Mouse (Mus musculus) gastrocnemius, adult 18-20 months (tissue): ENCODE data around the gene Plekhg6. TPM values are rescaled to one million over a fixed set of nuclear protein-coding genes. Genes with fewer than 3 reads are reported as not detected.

Experiments
- DNase-seq: peaks from one replicate; pipeline ENCODE4 v3.0.0; 2021; ENCODE audit warnings: low spot score
- long read RNA-seq, 2 experiments: library from polyadenylated mRNA; stranded (forward); transcript quantifications; one replicate each; pipeline ENCODE4 v2.0.0; 2021
- total RNA-seq, 2 experiments: library from RNA; stranded (reverse); gene quantifications; 2 replicates each; pipeline ENCODE4 v1.2.3; 2021

Gene Plekhg6
- total RNA-seq: not detected
- long read RNA-seq, experiment 1: 0 reads
- long read RNA-seq, experiment 2: 0 reads

DNA sequence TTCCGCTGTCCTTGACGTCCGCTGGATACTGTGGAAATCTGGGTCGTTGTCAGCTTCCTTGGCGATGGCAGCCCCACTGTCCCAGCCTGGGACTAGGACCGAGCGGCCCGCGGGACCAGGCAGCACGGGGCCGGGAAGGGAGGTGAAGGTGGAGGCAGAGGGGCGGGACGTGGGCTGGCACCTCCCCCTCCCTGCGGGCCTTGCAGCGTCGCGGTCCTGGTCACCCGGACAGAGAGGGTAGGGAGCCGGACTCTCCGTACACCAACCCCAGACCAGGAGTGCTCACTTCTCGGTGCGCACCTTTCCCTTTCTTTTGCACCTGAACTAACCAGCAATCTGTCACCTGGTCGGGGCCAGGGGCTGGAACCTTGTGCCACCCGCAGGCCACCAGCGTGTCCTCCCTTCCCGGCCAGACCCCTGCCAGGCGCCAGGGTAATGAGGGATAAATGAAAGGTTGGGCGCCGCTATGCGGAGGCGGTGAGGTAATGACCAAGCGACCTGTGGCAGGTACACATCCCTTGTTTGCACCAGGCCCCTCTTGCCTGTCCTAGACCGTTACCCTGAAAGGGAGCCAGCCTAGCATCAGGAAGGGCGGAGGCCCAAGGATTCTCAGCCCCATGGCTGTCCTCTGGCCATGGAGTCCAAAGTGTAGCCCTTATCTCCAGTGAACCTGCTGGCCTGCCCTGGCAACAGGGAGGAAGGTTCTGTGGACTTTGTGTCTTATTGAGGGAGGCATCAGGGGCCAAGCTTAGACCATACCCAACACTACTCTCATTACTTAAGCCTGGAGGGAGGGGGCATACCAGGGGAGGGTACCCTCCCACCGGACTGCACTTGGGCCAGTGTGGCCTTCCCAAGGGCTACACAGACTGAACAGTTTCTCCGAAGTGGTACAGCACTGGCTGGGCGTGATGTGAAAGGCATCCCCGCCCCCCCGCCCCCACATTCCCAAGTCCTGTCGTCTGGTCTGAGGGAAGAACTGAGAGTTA lies at the start of gene Plekhg6:
Plekhg6 (minus strand) TSS at position 422 of the 989 bp plus-strand sequence.
- DNase-seq: no peak

DNA sequence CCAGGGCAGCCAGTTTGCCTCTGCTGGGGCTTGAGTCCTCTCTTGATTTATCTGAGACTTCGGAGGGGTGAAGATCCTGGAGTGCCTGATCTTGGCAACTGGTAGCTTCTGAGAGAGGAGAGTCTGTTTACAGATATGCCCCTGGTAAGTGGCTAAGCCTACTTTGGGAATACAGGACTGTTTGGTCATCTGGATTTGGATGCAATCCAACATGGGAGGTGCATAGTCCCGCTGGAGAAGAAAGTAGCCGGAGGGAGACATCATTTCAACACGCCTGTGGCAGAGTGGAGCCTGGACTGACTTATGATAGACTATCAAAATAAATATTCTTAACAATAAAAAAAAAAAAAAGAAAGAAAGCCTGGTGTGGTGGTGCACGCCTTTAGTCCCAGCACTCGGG lies 49.1 kb upstream of the Plekhg6 start:
- no peak for DNase-seq

DNA sequence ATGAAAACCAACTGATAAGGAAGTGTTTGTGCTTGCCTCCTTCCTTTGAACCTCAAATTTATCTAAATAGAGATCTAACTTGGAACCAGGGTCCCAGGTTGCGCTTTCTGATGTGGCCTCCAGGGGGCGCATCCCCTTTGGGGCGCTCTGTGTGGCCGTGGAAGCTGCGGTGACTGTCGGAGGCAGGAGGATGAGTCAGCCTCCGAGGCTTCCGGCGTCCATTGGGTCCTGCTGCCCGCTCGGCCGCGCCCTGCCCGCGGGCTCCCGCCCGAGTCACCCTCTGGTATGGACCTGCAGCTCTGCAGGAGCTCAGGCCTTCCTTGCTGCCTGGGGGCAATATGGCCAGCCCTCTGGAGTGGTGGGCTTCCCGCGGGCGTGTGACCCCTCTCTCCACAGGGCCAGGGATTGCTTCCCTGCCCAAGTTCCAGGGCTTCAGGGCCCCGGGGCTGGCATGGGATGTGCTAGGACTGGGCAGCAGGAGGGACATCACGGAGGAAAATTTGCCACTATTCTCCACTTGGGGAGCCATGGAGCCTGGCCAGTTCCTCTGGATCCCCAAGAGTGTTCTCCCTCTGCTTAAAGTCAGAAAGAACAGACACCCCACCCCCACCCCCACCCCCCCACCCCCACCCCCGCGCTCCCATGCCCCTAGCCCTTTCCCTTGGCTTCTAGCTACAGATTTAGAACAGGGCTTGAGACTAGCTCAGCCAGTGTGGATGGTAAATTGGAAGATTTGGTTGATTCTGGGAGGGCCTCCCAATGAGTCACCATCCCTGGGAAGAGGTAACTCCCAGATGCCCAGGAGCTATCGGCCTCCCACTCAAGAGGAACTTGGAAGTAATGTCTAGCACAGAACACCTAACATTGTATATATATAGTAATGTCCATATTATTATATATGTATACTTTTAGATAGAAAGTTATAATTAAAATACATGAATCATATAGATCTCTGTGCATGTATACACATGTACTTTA lies 46.1 kb upstream of the Plekhg6 start:
- peak; percentile 72 for DNase-seq

DNA sequence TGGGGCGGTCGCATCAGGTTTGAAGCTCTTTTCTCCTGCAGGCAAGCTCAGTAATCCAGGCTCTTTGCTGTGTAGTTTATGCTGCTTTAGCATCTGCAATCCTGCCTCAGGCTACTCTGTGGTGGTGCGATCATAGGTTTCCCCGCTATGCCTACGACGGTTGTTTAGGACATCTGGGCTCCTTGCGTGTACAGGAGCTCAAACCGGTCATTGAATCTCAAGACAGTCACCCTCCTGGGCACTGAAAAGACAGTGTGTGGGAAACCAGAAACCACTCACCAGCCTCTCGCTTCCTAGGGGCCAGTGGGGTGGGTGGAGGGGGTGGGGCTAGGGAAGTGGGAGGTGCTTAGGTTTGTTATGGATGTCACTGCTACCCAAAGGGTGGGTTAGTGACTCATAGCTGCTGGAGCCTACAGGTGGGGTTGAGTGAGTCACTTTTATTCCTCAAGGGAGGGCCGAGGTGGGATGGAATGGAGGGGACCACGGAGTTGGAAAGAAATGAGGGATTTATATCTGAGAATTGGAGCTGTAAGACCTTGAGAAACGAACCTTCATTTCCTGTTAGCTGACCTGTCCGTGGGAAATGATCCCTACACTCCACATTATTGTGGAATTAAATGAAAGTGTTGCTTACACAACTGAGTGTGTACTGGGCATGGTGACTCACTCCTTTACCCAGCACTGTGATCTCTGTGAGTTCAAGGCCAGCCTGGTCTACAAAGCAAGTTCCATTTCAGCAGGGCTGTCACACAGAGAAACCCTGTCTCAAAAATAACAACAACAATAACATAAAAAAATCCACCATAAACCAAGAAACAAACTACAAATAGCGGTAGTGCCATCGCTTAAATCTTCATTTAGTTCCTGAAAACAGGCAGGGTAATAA lies 44.9 kb upstream of the Plekhg6 start:
- DNase-seq: no peak

DNA sequence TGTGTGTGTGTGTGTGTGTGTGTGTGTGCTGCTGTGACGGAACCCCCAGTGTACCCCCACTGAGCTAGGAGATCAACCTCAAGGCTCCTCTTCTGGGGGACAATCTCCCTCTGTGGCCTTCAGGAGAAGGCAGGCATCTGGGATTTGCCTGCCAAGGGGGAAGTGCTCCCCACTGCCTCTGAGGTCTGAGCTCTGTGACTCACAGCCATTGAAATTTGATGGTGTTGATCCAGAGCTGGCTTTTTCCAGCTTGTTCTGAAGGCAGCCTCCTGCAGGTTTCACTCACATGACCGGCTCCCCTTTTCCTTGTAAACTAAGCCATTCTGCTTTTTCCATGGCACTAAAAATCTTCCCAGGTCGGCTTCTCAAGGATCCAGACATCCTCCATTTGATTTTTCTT lies 43.6 kb upstream of the Plekhg6 start:
- no peak for DNase-seq

DNA sequence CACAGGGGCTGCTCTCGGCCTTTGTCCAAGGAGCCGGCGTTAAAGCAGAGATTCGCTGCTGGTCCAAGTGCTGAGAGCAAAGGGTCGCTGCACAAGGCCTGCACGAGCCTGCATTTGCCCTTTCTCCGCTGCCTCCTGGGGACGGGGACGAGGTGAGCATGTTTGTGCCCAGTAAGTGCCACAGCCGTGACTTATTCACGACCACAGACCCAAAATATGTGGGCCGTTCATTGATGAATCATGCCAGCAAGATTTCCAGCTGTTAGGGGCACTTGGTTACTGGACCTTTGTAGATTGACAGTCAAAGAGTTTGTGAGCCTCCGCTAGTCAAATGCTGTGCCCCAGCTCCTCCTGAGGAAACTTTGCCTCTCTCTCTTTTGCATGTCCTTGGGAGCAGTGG lies 42.9 kb upstream of the Plekhg6 start:
- DNase-seq: no peak

GRCm38 (mm10) chr6:125423099-125423498 lies 42.5 kb upstream of the Plekhg6 start:
- DNase-seq: no peak

- DNase-seq: peak; percentile 47
Measured at GRCm38 (mm10) chr6:125422051-125422822, 41.6 kb upstream of the Plekhg6 start.

- DNase-seq: no peak
Measured at GRCm38 (mm10) chr6:125420458-125421063, 40.0 kb upstream of the Plekhg6 start.

- peak; percentile 82 for DNase-seq
Measured at GRCm38 (mm10) chr6:125418744-125419143, 38.2 kb upstream of the Plekhg6 start.

DNA sequence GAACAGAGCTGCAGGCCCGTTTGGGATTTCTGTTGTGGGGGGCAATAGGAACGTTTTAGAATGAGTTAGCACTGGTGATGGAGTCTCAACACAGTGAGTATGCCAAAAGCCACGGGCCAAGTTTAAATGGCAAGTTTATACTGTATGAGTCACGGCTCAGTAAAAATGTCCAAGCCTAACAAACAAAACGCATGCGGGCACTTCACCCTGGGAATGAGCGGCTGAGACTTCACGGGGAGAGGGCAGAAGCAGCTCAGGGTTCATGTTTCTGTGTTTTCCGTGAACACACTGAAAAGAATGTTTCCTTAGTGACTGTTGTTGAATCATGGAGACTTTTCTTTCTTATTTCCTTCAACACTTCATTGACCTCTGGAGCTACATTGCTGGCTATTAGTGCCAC lies 32.7 kb upstream of the Plekhg6 start:
- DNase-seq: no peak

- no peak for DNase-seq
Measured at GRCm38 (mm10) chr6:125411661-125412060, 31.1 kb upstream of the Plekhg6 start.

- no peak for DNase-seq
Measured at GRCm38 (mm10) chr6:125410995-125411547, 30.5 kb upstream of the Plekhg6 start.

DNA sequence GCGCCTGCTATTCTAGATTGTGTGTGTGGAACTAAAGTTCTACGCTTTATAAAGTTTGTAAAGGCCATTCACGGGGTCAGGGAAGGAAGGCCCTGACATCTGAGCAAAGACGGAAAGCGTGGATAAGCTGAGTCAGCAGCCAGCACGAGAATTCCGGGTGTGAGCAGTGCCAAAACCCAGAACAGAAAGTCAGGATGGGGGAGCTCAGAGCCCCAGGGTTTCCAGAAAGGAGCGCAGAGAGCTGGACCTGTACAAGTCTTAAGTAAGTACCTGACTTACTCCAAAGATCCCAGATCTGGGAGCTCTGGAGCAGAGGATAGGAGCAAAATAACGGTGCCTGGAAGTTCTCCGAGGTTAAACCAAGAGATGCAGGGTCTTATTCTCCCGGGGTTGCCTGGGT lies 30.0 kb upstream of the Plekhg6 start:
- no peak for DNase-seq

- DNase-seq: no peak
Measured at GRCm38 (mm10) chr6:125407657-125408056, 27.1 kb upstream of the Plekhg6 start.

GRCm38 (mm10) chr6:125407224-125407623 lies 26.6 kb upstream of the Plekhg6 start:
- DNase-seq: no peak

DNA sequence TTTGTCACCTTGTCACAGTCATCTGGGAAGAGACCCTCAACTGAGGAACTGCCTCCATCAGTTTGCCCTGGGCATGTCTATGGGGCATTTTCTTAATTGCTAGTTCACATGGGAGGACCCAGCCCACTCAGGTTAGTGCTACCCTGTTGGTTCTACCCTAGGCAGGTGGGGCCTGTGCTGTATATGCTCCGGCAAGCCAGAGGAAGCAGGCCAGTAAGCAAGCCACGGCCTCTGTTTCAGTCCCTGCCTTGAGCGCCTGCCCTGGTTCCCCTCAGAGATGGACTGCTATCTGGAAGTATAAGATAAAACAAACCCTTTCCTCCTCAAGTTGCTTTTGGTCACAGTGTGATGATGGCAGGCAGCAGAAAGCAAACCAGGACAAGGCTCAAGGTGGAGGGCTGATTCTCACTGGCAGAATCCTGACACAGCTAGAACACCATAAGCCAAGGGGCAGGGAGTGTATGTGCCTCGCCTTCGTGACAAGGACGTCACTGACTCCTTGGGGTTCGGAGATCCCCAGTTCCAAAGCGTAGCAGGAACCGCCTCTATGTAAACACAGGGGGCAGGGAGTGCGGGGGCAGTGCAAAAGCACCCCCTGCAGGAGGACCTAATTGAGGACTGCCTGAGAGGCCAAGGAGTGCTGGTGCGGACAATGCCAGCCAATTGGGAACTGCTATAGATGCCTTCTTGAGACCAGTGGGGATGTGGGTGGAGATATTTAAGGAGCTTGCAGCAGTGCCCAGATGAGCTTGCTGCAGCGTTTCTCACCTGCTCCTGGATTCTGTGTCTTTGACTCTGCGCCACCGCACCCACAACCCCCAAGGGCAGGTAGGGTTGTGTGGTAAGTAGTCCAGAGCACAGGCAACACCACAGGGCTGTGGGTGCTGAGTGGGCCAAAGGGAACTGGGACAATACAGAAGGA lies 25.1 kb upstream of the Plekhg6 start:
- DNase-seq: no peak

GRCm38 (mm10) chr6:125389853-125390252 lies 9.3 kb upstream of the Plekhg6 start:
- DNase-seq: no peak
